Mouse (Mus musculus) heart, embryonic 12.5 days (tissue): ENCODE measurements around the gene Paqr5. TPM values are rescaled to one million over a fixed set of nuclear protein-coding genes. Genes with fewer than 3 reads are reported as not detected.

Experiments
- ATAC-seq: fragments of 200-750 bp; cut with Nextera tagmentation; 2 replicates; pipeline ENCODE4 v1.8.0; 2017; ENCODE audit warnings: moderate TSS enrichment, moderate library complexity; ENCODE audit not compliant: insufficient number of reproducible peaks, low FRiP score
- H3K27ac ChIP-seq: fragments of 300-500 bp; sonication (generic); 2 replicates; pipeline ENCODE4 v1.5.1; 2016; ENCODE audit warnings: mild to moderate bottlenecking, moderate library complexity; ENCODE audit not compliant: poor library complexity, severe bottlenecking
- H3K27me3 ChIP-seq: fragments of 300-500 bp; sonication (generic); replicated peaks from 2 replicates; pipeline ENCODE4 v1.6.1; 2016; ENCODE audit warnings: mild to moderate bottlenecking, moderate library complexity
- H3K36me3 ChIP-seq: fragments of 300-500 bp; sonication (generic); 2 replicates; pipeline ENCODE4 v1.6.1; 2016; ENCODE audit warnings: mild to moderate bottlenecking, moderate library complexity
- H3K4me1 ChIP-seq: fragments of 300-500 bp; sonication (generic); replicated peaks from 2 replicates; pipeline ENCODE4 v1.6.1; 2016; ENCODE audit warnings: mild to moderate bottlenecking
- H3K4me2 ChIP-seq: fragments of 300-500 bp; sonication (generic); 2 replicates; pipeline ENCODE4 v1.6.1; 2016; ENCODE audit warnings: mild to moderate bottlenecking, moderate library complexity
- H3K4me3 ChIP-seq: fragments of 300-500 bp; sonication (generic); 2 replicates; pipeline ENCODE4 v1.5.1; 2016; ENCODE audit warnings: mild to moderate bottlenecking
- H3K9ac ChIP-seq: fragments of 300-500 bp; sonication (generic); 2 replicates; pipeline ENCODE4 v1.6.1; 2016; ENCODE audit warnings: mild to moderate bottlenecking, moderate library complexity
- H3K9me3 ChIP-seq: fragments of 300-500 bp; sonication (generic); replicated peaks from 2 replicates; pipeline ENCODE4 v1.6.1; 2016; ENCODE audit warnings: mild to moderate bottlenecking, moderate library complexity
- WGBS: fragments of 180-500 bp; shearing (Covaris S2); methylation state at CpG from one replicate; pipeline ENCODE4 v1.1.7; 2016; 5-methylcytosine and 5-hydroxymethylcytosine counted together
- polyA plus RNA-seq: library from polyadenylated mRNA; unstranded; fragments of >200 nt; fragmentation: Nextera tagmentation; extraction: Ambion mirVana; gene quantifications from 2 replicates; pipeline ENCODE4 v1.2.1, GENCODE M21; 2016

Gene Paqr5
- polyA plus RNA-seq, 1 experiment from 2014 or later, result 0.40 TPM

- Histone ChIP-seq H3K9me3 (no peaks in the 10 kb centered on the region), H3K36me3 (peaks cover 68% of the 10 kb centered on the region)
Observed at GRCm38 (mm10) chr9:61919464-61919863, 107.2 kb downstream of the Paqr5 start.

GRCm38 (mm10) chr9:61917436-61917835 is 109.2 kb downstream of the Paqr5 start:
- peaks cover 64% of the 10 kb centered on the region for H3K36me3 ChIP-seq
- H3K27me3 ChIP-seq, result no peaks in the 10 kb centered on the region
- no peak overlapping the region for H3K27ac ChIP-seq
- no peak overlapping the region for H3K4me3 ChIP-seq
- H3K4me1 ChIP-seq, result peaks cover 16% of the 10 kb centered on the region
- H3K9me3 ChIP-seq, result no peaks in the 10 kb centered on the region
- WGBS, result 93% methylated on average over 6 of the region's 6 CpGs
- no peak overlapping the region for H3K9ac ChIP-seq
- H3K4me2 ChIP-seq, result no peak overlapping the region
- ATAC-seq, result no peak

More at GRCm38 (mm10) chr9:61919464-61919863, 107.2 kb downstream of the Paqr5 start:
- no peak overlapping the region for H3K27ac ChIP-seq
- no peaks in the 10 kb centered on the region for H3K27me3 ChIP-seq
- H3K4me3 ChIP-seq, result no peak overlapping the region
- H3K4me1 ChIP-seq, result 0 out of 2 replicates have a peak, but pooled peaks cover 4% of the 10 kb centered on the region
- no peak overlapping the region for H3K4me2 ChIP-seq
- H3K9ac ChIP-seq, result no peak overlapping the region
- ATAC-seq, result no peak
- 96% methylated on average over 5 of the region's 5 CpGs for WGBS

GRCm38 (mm10) chr9:61916986-61917385 is 109.7 kb downstream of the Paqr5 start:
- Histone ChIP-seq H3K27ac (no peak overlapping the region), H3K36me3 (peaks cover 64% of the 10 kb centered on the region), H3K27me3 (no peaks in the 10 kb centered on the region), H3K4me2 (no peak overlapping the region), H3K9me3 (no peaks in the 10 kb centered on the region), H3K9ac (no peak overlapping the region), H3K4me3 (no peak overlapping the region), H3K4me1 (peaks cover 18% of the 10 kb centered on the region)
- ATAC-seq, result no peak
- 83% methylated on average over 3 of the region's 3 CpGs for WGBS

GRCm38 (mm10) chr9:61915393-61916005 is 111.2 kb downstream of the Paqr5 start:
- H3K27me3 ChIP-seq, result no peaks in the 10 kb centered on the region
- peak overlapping the region; percentile 98 for H3K27ac ChIP-seq
- H3K9ac ChIP-seq, result peak overlapping the region; percentile 66; the same call in 1 of the 2 replicates
- peak overlapping the region; percentile 82 for H3K4me2 ChIP-seq
- ATAC-seq, result no peak
- no peaks in the 10 kb centered on the region for H3K9me3 ChIP-seq
- H3K36me3 ChIP-seq, result peaks cover 59% of the 10 kb centered on the region
- peak overlapping the region; percentile 98 for H3K4me3 ChIP-seq
- 45% methylated on average over 4 of the region's 4 CpGs for WGBS
- peaks cover 25% of the 10 kb centered on the region for H3K4me1 ChIP-seq

GRCm38 (mm10) chr9:61914917-61915300 is 111.7 kb downstream of the Paqr5 start:
- ATAC-seq, result no peak
- peaks cover 25% of the 10 kb centered on the region for H3K4me1 ChIP-seq
- H3K9me3 ChIP-seq, result no peaks in the 10 kb centered on the region
- H3K9ac ChIP-seq, result peak overlapping the region; percentile 66
- H3K27me3 ChIP-seq, result no peaks in the 10 kb centered on the region
- H3K27ac ChIP-seq, result peak overlapping the region; percentile 98
- H3K4me2 ChIP-seq, result peak overlapping the region; percentile 82
- 3% methylated on average over 13 of the region's 13 CpGs for WGBS
- peak overlapping the region; percentile 98 for H3K4me3 ChIP-seq
- peaks cover 53% of the 10 kb centered on the region for H3K36me3 ChIP-seq

GRCm38 (mm10) chr9:61914203-61914916 is 112.3 kb downstream of the Paqr5 start, which contains the start of gene Rplp1:
Rplp1 (minus strand) TSS chr9:61914542.
- ATAC-seq, result peak; percentile 97
- H3K4me3 ChIP-seq, result peak within 1 kb of the TSS; percentile 98
- H3K9ac ChIP-seq, result peak within 1 kb of the TSS; percentile 98
- under 1% methylated on average over 70 of the region's 70 CpGs for WGBS
- peak within 1 kb of the TSS; percentile 82 for H3K4me2 ChIP-seq
- no peaks in the 10 kb centered on the region for H3K9me3 ChIP-seq
- H3K27ac ChIP-seq, result peak within 1 kb of the TSS; percentile 98
- no peaks in the 10 kb centered on the region for H3K27me3 ChIP-seq
- peaks cover 25% of the 10 kb centered on the region for H3K4me1 ChIP-seq
- H3K36me3 ChIP-seq, result peaks cover 47% of the 10 kb centered on the region

GRCm38 (mm10) chr9:61911300-61912128 is 115.1 kb downstream of the Paqr5 start:
- Histone ChIP-seq H3K4me2 (no peak overlapping the region), H3K27ac (no peak overlapping the region), H3K4me3 (no peak overlapping the region), H3K9me3 (no peaks in the 10 kb centered on the region), H3K9ac (no peak overlapping the region), H3K4me1 (peaks cover 25% of the 10 kb centered on the region), H3K27me3 (no peaks in the 10 kb centered on the region), H3K36me3 (peaks cover 25% of the 10 kb centered on the region)
- no peak for ATAC-seq
- 43% methylated on average over 6 of the region's 6 CpGs for WGBS

GRCm38 (mm10) chr9:61910526-61911256 is 116.0 kb downstream of the Paqr5 start:
- peaks cover 24% of the 10 kb centered on the region for H3K36me3 ChIP-seq
- H3K27ac ChIP-seq, result no peak overlapping the region
- no peak overlapping the region for H3K4me2 ChIP-seq
- H3K27me3 ChIP-seq, result no peaks in the 10 kb centered on the region
- H3K4me3 ChIP-seq, result no peak overlapping the region
- ATAC-seq, result no peak
- H3K9me3 ChIP-seq, result no peaks in the 10 kb centered on the region
- H3K9ac ChIP-seq, result no peak overlapping the region
- H3K4me1 ChIP-seq, result peaks cover 25% of the 10 kb centered on the region
- 25% methylated on average over 20 of the region's 20 CpGs for WGBS

- WGBS, result 57% methylated on average over 1 of the region's 1 CpGs
- Histone ChIP-seq H3K27ac (no peak overlapping the region), H3K4me3 (no peak overlapping the region), H3K27me3 (no peaks in the 10 kb centered on the region), H3K9me3 (no peaks in the 10 kb centered on the region), H3K36me3 (peaks cover 24% of the 10 kb centered on the region), H3K4me2 (no peak overlapping the region), H3K4me1 (peaks cover 22% of the 10 kb centered on the region), H3K9ac (no peak overlapping the region)
- no peak for ATAC-seq
Observed at GRCm38 (mm10) chr9:61909633-61910032, 117.0 kb downstream of the Paqr5 start.

GRCm38 (mm10) chr9:61908832-61909407 is 117.7 kb downstream of the Paqr5 start:
- H3K9ac ChIP-seq, result no peak overlapping the region
- peaks cover 29% of the 10 kb centered on the region for H3K4me1 ChIP-seq
- no peaks in the 10 kb centered on the region for H3K9me3 ChIP-seq
- H3K4me2 ChIP-seq, result no peak overlapping the region
- no peak overlapping the region for H3K4me3 ChIP-seq
- ATAC-seq, result no peak
- WGBS, result 88% methylated on average over 11 of the region's 11 CpGs
- no peaks in the 10 kb centered on the region for H3K27me3 ChIP-seq
- H3K36me3 ChIP-seq, result peaks cover 24% of the 10 kb centered on the region
- H3K27ac ChIP-seq, result no peak overlapping the region
